Comparison of ENCODE assay signal across 9 mouse cellular contexts in the genomic region with DNA sequence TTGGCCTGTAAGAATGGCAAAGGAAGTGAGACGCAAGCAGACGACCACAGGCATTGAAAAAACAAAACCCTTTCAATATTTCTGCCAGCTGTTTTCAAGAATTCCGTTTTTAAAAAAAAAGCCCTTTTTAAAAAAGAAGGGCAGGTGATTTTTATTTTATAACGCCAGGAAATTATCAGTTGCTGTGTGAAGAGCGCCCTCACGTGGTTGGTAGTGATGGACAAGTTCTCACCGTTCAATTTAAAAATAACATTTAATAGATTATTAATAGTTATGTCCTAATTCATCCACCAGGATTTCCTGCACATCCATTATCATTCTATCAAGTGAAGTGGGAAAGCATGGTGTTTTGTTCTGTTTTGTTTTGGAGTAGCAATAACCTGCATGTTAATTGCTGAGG. TPM values are rescaled to one million over a fixed set of nuclear protein-coding genes. Genes with fewer than 3 reads are reported as not detected.
DNase-seq lines count a peak whose midpoint lies in the region; ATAC-seq and TF ChIP-seq lines count a peak whose summit lies in the region.
"Had no signal": no experiment of that assay in that cellular context is flagged by ENCODE, and none has a peak within 500 bp of the region (broad histone marks: within the 10 kb centered on the region; RNA-seq: fewer than 3 reads in every experiment).

No protein-coding gene starts in this region.

- no peaks in the 10 kb centered on the region for H3K27me3 ChIP-seq in hindbrain, embryonic 11.5 days (ENCODE audit: control insufficient read depth, insufficient read depth, low read length)
- H3K27me3 ChIP-seq in hindbrain, embryonic 10.5 days (ENCODE audit: insufficient read depth, poor library complexity, severe bottlenecking), result peaks cover 10% of the 10 kb centered on the region
- no peaks in the 10 kb centered on the region for H3K27me3 ChIP-seq in cerebellum, adult 2 months (ENCODE audit: control insufficient read depth, insufficient read depth, low read length)
- H3K27me3 ChIP-seq in hindbrain, embryonic 14.5 days (ENCODE audit: control insufficient read depth, insufficient read depth, low read length), result no peaks in the 10 kb centered on the region
- no peaks in the 10 kb centered on the region for H3K27me3 ChIP-seq in midbrain, embryonic 12.5 days

- no peak overlapping the region for H3K4me3 ChIP-seq in hindbrain, embryonic 11.5 days (ENCODE audit: low read depth, low read length)
- H3K4me3 ChIP-seq in hindbrain, embryonic 10.5 days, result no peak overlapping the region
- peak overlapping the region; percentile 53 for H3K4me3 ChIP-seq in cerebellum, adult 2 months (replicated peaks; ENCODE audit: insufficient read depth, low read depth, low read length)
- peak overlapping the region; percentile 64 for H3K4me3 ChIP-seq in hindbrain, embryonic 14.5 days (replicated peaks; ENCODE audit: low read length)
- H3K4me3 ChIP-seq in midbrain, embryonic 12.5 days, result peak overlapping the region; percentile 66

- H3K36me3 ChIP-seq in hindbrain, embryonic 11.5 days (ENCODE audit: control insufficient read depth, insufficient read depth, low read length), result no peaks in the 10 kb centered on the region
- no peaks in the 10 kb centered on the region for H3K36me3 ChIP-seq in hindbrain, embryonic 10.5 days
- no peaks in the 10 kb centered on the region for H3K36me3 ChIP-seq in hindbrain, embryonic 14.5 days (replicated peaks; ENCODE audit: control insufficient read depth, insufficient read depth)
- H3K36me3 ChIP-seq in midbrain, embryonic 12.5 days, result no peaks in the 10 kb centered on the region

- H3K4me2 ChIP-seq in hindbrain, embryonic 11.5 days (replicated peaks; ENCODE audit: low read depth, low read length), result no peak overlapping the region
- peak overlapping the region; percentile 75 for H3K4me2 ChIP-seq in hindbrain, embryonic 14.5 days (replicated peaks)
- H3K4me2 ChIP-seq in midbrain, embryonic 12.5 days (replicated peaks), result peak overlapping the region; percentile 64

- TF ChIP-seq CTCF in cerebellum, adult 2 months (IDR thresholded peaks at IDR 0.05; ENCODE audit: borderline replicate concordance, insufficient read depth, low read depth, low read length), result peak; percentile 38; the same call in 1 of the 2 replicates

- H3K27ac ChIP-seq in hindbrain, embryonic 11.5 days (ENCODE audit: low read depth, low read length), result no peak overlapping the region
- H3K27ac ChIP-seq in hindbrain, embryonic 10.5 days, result no peak overlapping the region
- no peak overlapping the region; the same call in 1 of the 2 replicates for H3K27ac ChIP-seq in cerebellum, adult 2 months (ENCODE audit: insufficient read depth, low read length)
- H3K27ac ChIP-seq in hindbrain, embryonic 14.5 days, result no peak overlapping the region
- H3K27ac ChIP-seq in midbrain, embryonic 12.5 days (replicated peaks), result no peak overlapping the region

- peak; percentile 70 for DNase-seq in hindbrain, embryonic 11.5 days (ENCODE audit: low spot score)
- no peak for DNase-seq in hindbrain, embryonic 10.5 days (ENCODE audit: low spot score)
- peak; percentile 67 to 74 for DNase-seq in cerebellum, adult 2 months
- peak; percentile 76 for DNase-seq in hindbrain, embryonic 14.5 days (ENCODE audit: low spot score)
- no peak for DNase-seq in adipocyte (ENCODE audit: low spot score)

- WGBS in hindbrain, embryonic 11.5 days, result 13% methylated on average over 7 of the region's 7 CpGs
- 14% methylated on average over 7 of the region's 7 CpGs for WGBS in hindbrain, embryonic 10.5 days
- WGBS in cerebellum, adult 2 months, result 1% methylated on average over 7 of the region's 7 CpGs
- WGBS in hindbrain, embryonic 14.5 days, result 10% methylated on average over 7 of the region's 7 CpGs
- WGBS in midbrain, embryonic 12.5 days, result 10% methylated on average over 7 of the region's 7 CpGs

- no peak overlapping the region for H3K9ac ChIP-seq in hindbrain, embryonic 11.5 days (ENCODE audit: low read depth, low read length)
- H3K9ac ChIP-seq in hindbrain, embryonic 14.5 days, result peak overlapping the region; percentile 78
- no peak overlapping the region for H3K9ac ChIP-seq in midbrain, embryonic 12.5 days (replicated peaks)

- no peak for TF ChIP-seq POLR2A in cerebellum, adult 2 months (IDR thresholded peaks at IDR 0.05; ENCODE audit: borderline replicate concordance, insufficient read depth, low read length)

- no peaks in the 10 kb centered on the region for H3K4me1 ChIP-seq in hindbrain, embryonic 11.5 days (replicated peaks; ENCODE audit: control insufficient read depth, insufficient read depth, low read length)
- H3K4me1 ChIP-seq in hindbrain, embryonic 10.5 days (replicated peaks), result peaks cover 39% of the 10 kb centered on the region
- H3K4me1 ChIP-seq in cerebellum, adult 2 months (ENCODE audit: control insufficient read depth, insufficient read depth, low read length), result peaks cover 7% of the 10 kb centered on the region; the same call in 1 of the 2 replicates
- H3K4me1 ChIP-seq in hindbrain, embryonic 14.5 days (replicated peaks; ENCODE audit: control insufficient read depth, insufficient read depth, low read length), result peaks cover 48% of the 10 kb centered on the region
- peaks cover 37% of the 10 kb centered on the region for H3K4me1 ChIP-seq in midbrain, embryonic 12.5 days

- no peaks in the 10 kb centered on the region for H3K9me3 ChIP-seq in hindbrain, embryonic 11.5 days (ENCODE audit: control insufficient read depth, low read length)
- H3K9me3 ChIP-seq in hindbrain, embryonic 10.5 days, result no peaks in the 10 kb centered on the region
- H3K9me3 ChIP-seq in hindbrain, embryonic 14.5 days (ENCODE audit: control insufficient read depth, low read length), result no peaks in the 10 kb centered on the region
- H3K9me3 ChIP-seq in midbrain, embryonic 12.5 days, result no peaks in the 10 kb centered on the region

- ATAC-seq in hindbrain, embryonic 11.5 days (ENCODE audit: low FRiP score), result no peak
- ATAC-seq in hindbrain, embryonic 14.5 days (ENCODE audit: low FRiP score), result no peak
- ATAC-seq in midbrain, embryonic 12.5 days (ENCODE audit: low FRiP score, low read depth), result no peak
- no peak for ATAC-seq in erythroid progenitor cell, adult 5-6 weeks (replicated peaks; ENCODE audit: low FRiP score, poor library complexity, severe bottlenecking)
- no peak for ATAC-seq in megakaryocyte progenitor cell, adult 5-6 weeks (replicated peaks; ENCODE audit: poor library complexity)

RNA-seq across cellular contexts. Expression of a gene that starts 2.7 kb away (rescaled TPM):
- 12.7 and 14.8 TPM in 2 replicates for polyA plus RNA-seq in hindbrain, embryonic 11.5 days (2014; fragmentation: Nextera tagmentation; extraction: Ambion mirVana)
- 2.6 and 8.4 TPM in 2 replicates for polyA plus RNA-seq in hindbrain, embryonic 10.5 days (2016; fragmentation: Nextera tagmentation; extraction: Ambion mirVana)
- 54.7 and 57.0 TPM in 2 replicates for polyA plus RNA-seq in cerebellum, adult 2 months (2012; rRNA removed)
- 62.0 and 68.3 TPM in 2 replicates for polyA plus RNA-seq in hindbrain, embryonic 14.5 days (2014; fragmentation: Nextera tagmentation; extraction: Ambion mirVana)
- polyA plus RNA-seq in midbrain, embryonic 12.5 days (2016; fragmentation: Nextera tagmentation; extraction: Ambion mirVana), result 22.0 and 23.7 TPM in 2 replicates
- not detected in 2 replicates for total RNA-seq in erythroid progenitor cell, adult 5-6 weeks (2015; ENCODE audit: low replicate concordance)
- not detected in 2 replicates for total RNA-seq in erythroid progenitor cell, adult 5-6 weeks (2017; ENCODE audit: low replicate concordance)
- not detected in 2 replicates for total RNA-seq in megakaryocyte progenitor cell, adult 5-6 weeks (2015)
- not detected in 2 replicates for total RNA-seq in megakaryocyte progenitor cell, adult 5-6 weeks (2017)
- polyA plus RNA-seq: gonadal fat pad, adult 2 months had no signal

Comparison
In these comparisons a context has a peak if more than half of its experiments do, and no peak if none do; other contexts are left out.
1. DNase-seq: peak in hindbrain, embryonic 11.5 days (single experiment), cerebellum, adult 2 months (2 of 2) and hindbrain, embryonic 14.5 days (single experiment); none in hindbrain, embryonic 10.5 days (single experiment) and adipocyte (single experiment).
2. H3K4me3 ChIP-seq: peak in cerebellum, adult 2 months (single experiment), hindbrain, embryonic 14.5 days (single experiment) and midbrain, embryonic 12.5 days (single experiment); none in hindbrain, embryonic 11.5 days (single experiment) and hindbrain, embryonic 10.5 days (single experiment).